Mouse (Mus musculus) heart, adult 2 months (tissue): ENCODE measurements around the gene Ostc. TPM values are rescaled to one million over a fixed set of nuclear protein-coding genes. Genes with fewer than 3 reads are reported as not detected.

Experiments used
- DNase-seq, 2 experiments: peaks; one replicate each; pipeline ENCODE4 v3.0.0; 2021
- H3K27ac ChIP-seq: fragments of 200-600 bp; 2 replicates; pipeline ENCODE4 v1.8.1; 2022
- H3K27me3 ChIP-seq: fragments of 200-500 bp; 2 replicates; pipeline ENCODE4 v1.6.1; 2012; ENCODE audit warnings: mild to moderate bottlenecking, low read length, inconsistent platforms, mixed read lengths; ENCODE audit not compliant: control insufficient read depth, insufficient read depth
- H3K36me3 ChIP-seq: fragments of 200-500 bp; 2 replicates; pipeline ENCODE4 v1.6.1; 2012; ENCODE audit warnings: low read length, inconsistent platforms; ENCODE audit not compliant: control insufficient read depth, insufficient read depth
- H3K4me1 ChIP-seq: fragments of 200-500 bp; 2 replicates; pipeline ENCODE4 v1.6.1; 2011; ENCODE audit warnings: low read length; ENCODE audit not compliant: control insufficient read depth, insufficient read depth
- H3K4me3 ChIP-seq: fragments of 200-600 bp; 2 replicates; pipeline ENCODE4 v1.8.1; 2022
- H3K79me2 ChIP-seq: fragments of 200-500 bp; replicated peaks from 2 replicates; pipeline ENCODE4 v1.6.1; 2012; ENCODE audit warnings: mild to moderate bottlenecking, inconsistent platforms, low read length, moderate library complexity, mixed read lengths; ENCODE audit not compliant: control insufficient read depth, insufficient read depth
- H3K9ac ChIP-seq: fragments of 200-500 bp; 2 replicates; pipeline ENCODE4 v1.6.1; 2012; ENCODE audit warnings: low read depth, mild to moderate bottlenecking, control low read depth, inconsistent platforms, low read length, mixed read lengths
- CTCF ChIP-seq: fragments of 200-600 bp; IDR thresholded peaks from 2 replicates; pipeline ENCODE4 v1.8.1; 2022; ENCODE audit warnings: antibody characterized with exemption, mild to moderate bottlenecking, moderate library complexity
- EP300 ChIP-seq: fragments of 200-500 bp; IDR thresholded peaks from 2 replicates; pipeline ENCODE4 v1.6.1; 2011; ENCODE audit warnings: low read depth, low read length, control low read depth; ENCODE audit not compliant: insufficient read depth
- POLR2A ChIP-seq: fragments of 200-500 bp; IDR thresholded peaks from 2 replicates; pipeline ENCODE4 v1.6.1; 2011; ENCODE audit warnings: mild to moderate bottlenecking, low read depth, low read length, control low read depth; ENCODE audit not compliant: insufficient read depth
- WGBS: fragments of 180-500 bp; shearing (Covaris S2); methylation state at CpG from one replicate; pipeline ENCODE4 v1.1.7; 2018; 5-methylcytosine and 5-hydroxymethylcytosine counted together
- intact Hi-C: fragments of 180-260 bp; cut with DNase I; formaldehyde crosslinking; loops from one replicate; pipeline ENCODE4 v1.15.1; 2025
- polyA plus RNA-seq: library from polyadenylated mRNA; depleted of rRNA; stranded (reverse); fragments of >200 nt; gene quantifications from 2 replicates; pipeline ENCODE4 v1.2.3, GENCODE M21; 2012
- total RNA-seq, 2 experiments: library from RNA; stranded (reverse); gene quantifications; 2 replicates each; pipeline ENCODE4 v1.2.3; 2021

Ostc gene
- total and polyA plus RNA-seq, 3 experiments: 32.8 to 50.9 (median 46.7) TPM

DNA sequence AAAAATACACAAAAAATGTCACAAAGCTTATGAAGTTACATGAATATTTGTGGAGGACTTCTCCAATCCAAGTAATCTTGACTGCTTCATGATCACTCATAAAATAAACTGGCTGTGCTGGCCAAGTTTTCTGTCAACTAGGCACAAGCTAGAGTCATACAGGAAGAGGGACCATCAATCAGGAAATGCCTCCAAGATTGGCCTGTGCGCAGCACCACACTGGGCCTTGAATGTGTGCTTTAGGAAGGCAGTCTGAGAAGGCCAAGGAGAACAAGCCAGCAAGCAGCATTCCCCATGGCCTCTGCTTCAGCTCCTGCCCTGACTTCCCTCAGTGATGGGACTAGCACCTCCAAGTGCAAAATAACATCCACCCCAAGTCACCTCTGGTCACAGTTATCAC lies 17.8 kb upstream of the Ostc start:
- DNase-seq: no peak
- intact Hi-C loops: no loop called here

DNA sequence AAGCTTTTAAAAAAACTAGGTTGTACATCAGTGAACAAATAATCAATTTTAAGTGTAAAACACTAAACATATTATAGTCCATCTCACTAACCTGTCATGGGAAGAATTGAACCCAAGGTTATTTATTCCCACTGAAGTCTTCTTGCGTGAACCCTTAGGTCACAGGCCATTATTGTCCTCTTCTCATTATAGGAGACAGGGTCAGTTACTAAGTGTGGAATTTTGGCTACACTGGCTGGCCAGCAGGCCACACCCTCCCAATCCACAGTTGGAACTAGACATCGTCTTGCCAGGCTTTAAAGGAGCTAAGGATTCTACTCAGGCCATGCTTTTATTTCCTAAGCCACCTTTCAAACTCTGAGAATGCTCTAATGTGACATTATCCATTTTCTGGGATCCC lies 16.5 kb upstream of the Ostc start:
- Histone ChIP-seq H3K27me3 (0 out of 2 replicates have a peak, but pooled peaks cover 2% of the 10 kb centered on the region), H3K4me3 (no peak overlapping the region), H3K27ac (no peak overlapping the region), H3K4me1 (no peaks in the 10 kb centered on the region), H3K9ac (no peak overlapping the region), H3K36me3 (peaks cover 14% of the 10 kb centered on the region), H3K79me2 (no peaks in the 10 kb centered on the region)
- WGBS: 63% methylated on average over 2 of the region's 2 CpGs
- intact Hi-C loops: no loop called here
- TF ChIP-seq EP300 (no peak), POLR2A (no peak), CTCF (no peak)
- no peak for DNase-seq

More for the DNA sequence above, 17.8 kb upstream of the Ostc start:
- H3K4me1 ChIP-seq: no peaks in the 10 kb centered on the region
- TF ChIP-seq EP300 (no peak), CTCF (no peak), POLR2A (no peak)
- no peak overlapping the region for H3K4me3 ChIP-seq
- no peak overlapping the region for H3K27ac ChIP-seq
- WGBS: 32% methylated on average over 1 of the region's 1 CpGs
- H3K9ac ChIP-seq: no peak overlapping the region
- H3K27me3 ChIP-seq: no peaks in the 10 kb centered on the region
- H3K36me3 ChIP-seq: peaks cover 14% of the 10 kb centered on the region
- no peaks in the 10 kb centered on the region for H3K79me2 ChIP-seq

DNA sequence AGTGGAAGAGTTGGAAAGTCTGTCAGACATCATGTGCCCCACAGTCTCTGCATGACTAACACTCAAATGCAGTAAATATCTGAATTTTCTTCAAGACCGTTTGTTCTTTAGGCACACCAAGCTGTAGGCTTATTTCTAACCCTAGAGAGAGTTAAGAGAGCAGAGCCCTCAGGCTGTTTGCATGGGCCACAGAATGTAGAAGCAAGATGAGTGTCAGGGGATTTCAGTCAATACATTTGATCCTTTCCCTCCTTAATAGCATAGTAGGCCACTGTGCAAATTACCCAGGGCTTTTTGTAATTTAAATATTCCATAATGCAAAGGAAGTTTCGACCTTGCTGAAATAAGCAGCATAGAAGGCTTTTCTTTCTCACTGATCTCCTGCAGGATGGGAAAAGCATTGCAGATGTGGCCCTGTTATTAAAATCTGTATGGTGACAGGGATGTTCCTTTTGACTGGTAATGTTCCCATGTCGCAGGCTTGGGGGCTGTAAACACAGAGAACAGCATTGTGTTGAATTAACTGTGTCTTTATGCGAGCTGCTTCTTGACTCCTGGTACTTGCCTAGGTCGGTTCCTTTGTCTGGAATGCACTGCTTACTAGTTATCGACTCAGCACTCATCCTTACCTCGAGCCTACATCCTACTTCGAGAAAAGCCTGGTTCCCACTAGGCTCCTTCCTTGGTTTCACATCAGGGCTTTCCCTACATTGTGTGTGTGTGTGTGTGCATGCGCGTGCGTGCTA lies 13.7 kb upstream of the Ostc start:
- Histone ChIP-seq H3K36me3 (peaks cover 6% of the 10 kb centered on the region), H3K27ac (no peak overlapping the region), H3K4me3 (no peak overlapping the region), H3K4me1 (no peaks in the 10 kb centered on the region), H3K79me2 (no peaks in the 10 kb centered on the region), H3K9ac (no peak overlapping the region), H3K27me3 (0 out of 2 replicates have a peak, but pooled peaks cover 2% of the 10 kb centered on the region)
- 76% methylated on average over 11 of the region's 11 CpGs for WGBS
- no peak for DNase-seq
- intact Hi-C loops: no loop called here
- no peak for TF ChIP-seq CTCF
- no peak for TF ChIP-seq POLR2A
- no peak for TF ChIP-seq EP300

- WGBS: 82% methylated on average over 4 of the region's 4 CpGs
- Histone ChIP-seq H3K27ac (no peak overlapping the region), H3K4me3 (no peak overlapping the region), H3K27me3 (0 out of 2 replicates have a peak, but pooled peaks cover 2% of the 10 kb centered on the region), H3K4me1 (no peaks in the 10 kb centered on the region), H3K36me3 (no peaks in the 10 kb centered on the region), H3K9ac (no peak overlapping the region), H3K79me2 (no peaks in the 10 kb centered on the region)
- no peak for TF ChIP-seq POLR2A
- TF ChIP-seq CTCF: no peak
- no peak for TF ChIP-seq EP300
- DNase-seq: no peak
- intact Hi-C loops: no loop called here
Measured at GRCm38 (mm10) chr3:130720225-130720624, 11.0 kb upstream of the Ostc start.

- WGBS: 83% methylated on average over 4 of the region's 4 CpGs
- Histone ChIP-seq H3K79me2 (no peaks in the 10 kb centered on the region), H3K27ac (no peak overlapping the region), H3K4me3 (no peak overlapping the region), H3K36me3 (no peaks in the 10 kb centered on the region), H3K4me1 (peaks cover 2% of the 10 kb centered on the region; the same call in 1 of the 2 replicates), H3K9ac (no peak overlapping the region), H3K27me3 (0 out of 2 replicates have a peak, but pooled peaks cover 2% of the 10 kb centered on the region)
- intact Hi-C loops: no loop called here
- DNase-seq: no peak
- TF ChIP-seq EP300 (no peak), CTCF (no peak)
Measured at GRCm38 (mm10) chr3:130718871-130719270, 9.6 kb upstream of the Ostc start.

DNA sequence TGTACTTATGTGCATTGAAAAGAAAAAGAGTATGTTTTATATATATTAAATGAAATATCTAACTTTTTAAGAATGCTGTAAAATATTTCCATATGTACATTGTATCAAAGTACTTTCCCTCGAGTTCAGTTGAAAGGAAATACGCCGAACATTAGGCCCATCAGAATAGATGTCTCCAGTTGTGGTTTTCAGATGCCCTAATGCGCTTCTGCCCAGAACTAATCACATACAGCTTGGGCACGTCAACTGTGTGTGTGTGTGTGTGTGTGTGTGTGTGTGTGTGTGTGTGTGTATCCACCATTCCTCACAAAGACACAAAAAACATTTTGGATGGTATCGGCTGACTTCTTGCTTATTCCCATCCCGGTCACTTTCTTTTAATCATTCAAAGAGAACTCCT lies 7.3 kb upstream of the Ostc start:
- TF ChIP-seq CTCF: no peak
- no peak for TF ChIP-seq EP300
- Histone ChIP-seq H3K9ac (no peak overlapping the region), H3K27me3 (0 out of 2 replicates have a peak, but pooled peaks cover 2% of the 10 kb centered on the region), H3K27ac (no peak overlapping the region), H3K79me2 (no peaks in the 10 kb centered on the region), H3K4me1 (peaks cover 2% of the 10 kb centered on the region; the same call in 1 of the 2 replicates), H3K4me3 (no peak overlapping the region), H3K36me3 (no peaks in the 10 kb centered on the region)
- 86% methylated on average over 7 of the region's 7 CpGs for WGBS
- no peak for DNase-seq
- intact Hi-C loops: no loop called here
